Mouse (Mus musculus): ENCODE data around the gene Mob1b. TPM values are rescaled to one million over a fixed set of nuclear protein-coding genes. Genes with fewer than 3 reads are reported as not detected.

The Mob1b gene
- polyA plus RNA-seq, 1 experiment from 2014 or later = 12.5 TPM

GRCm38 (mm10) chr5:88768201-88768600 lies 47.5 kb downstream of the Mob1b start:
- Histone ChIP-seq H3K4me3 (ENCODE audit: low read depth, low read length) (no peak overlapping the region), H3K4me1 (ENCODE audit: control insufficient read depth, insufficient read depth, low read length) (peaks cover 8% of the 10 kb centered on the region), H3K9me3 (ENCODE audit: control insufficient read depth, low read length) (no peaks in the 10 kb centered on the region), H3K36me3 (ENCODE audit: control insufficient read depth, insufficient read depth, low read length) (peaks cover 13% of the 10 kb centered on the region), H3K27me3 (ENCODE audit: control insufficient read depth, insufficient read depth, low read length) (no peaks in the 10 kb centered on the region), H3K27ac (replicated peaks; ENCODE audit: low read depth, low read length) (no peak overlapping the region), H3K4me2 (ENCODE audit: low read depth, severe bottlenecking) (no peak overlapping the region), H3K9ac (ENCODE audit: low read length) (no peak overlapping the region)
- no peak for DNase-seq (ENCODE audit: low spot score)
- no peak for ATAC-seq (ENCODE audit: insufficient number of reproducible peaks, low FRiP score, low TSS enrichment, low read depth)
- WGBS = 92% methylated on average over 6 of the region's 6 CpGs

GRCm38 (mm10) chr5:88782072-88782765 lies 61.6 kb downstream of the Mob1b start:
- H3K9ac ChIP-seq (ENCODE audit: low read length) = no peak overlapping the region
- no peak overlapping the region for H3K4me2 ChIP-seq (ENCODE audit: low read depth, severe bottlenecking)
- no peaks in the 10 kb centered on the region for H3K4me1 ChIP-seq (ENCODE audit: control insufficient read depth, insufficient read depth, low read length)
- no peaks in the 10 kb centered on the region for H3K27me3 ChIP-seq (ENCODE audit: control insufficient read depth, insufficient read depth, low read length)
- no peaks in the 10 kb centered on the region for H3K9me3 ChIP-seq (ENCODE audit: control insufficient read depth, low read length)
- WGBS = 78% methylated on average over 7 of the region's 7 CpGs
- no peak overlapping the region for H3K27ac ChIP-seq (replicated peaks; ENCODE audit: low read depth, low read length)
- DNase-seq (ENCODE audit: low spot score) = peak; percentile 18
- H3K36me3 ChIP-seq (ENCODE audit: control insufficient read depth, insufficient read depth, low read length) = peaks cover 11% of the 10 kb centered on the region
- H3K4me3 ChIP-seq (ENCODE audit: low read depth, low read length) = no peak overlapping the region
- ATAC-seq (ENCODE audit: insufficient number of reproducible peaks, low FRiP score, low TSS enrichment, low read depth) = no peak

- H3K4me1 ChIP-seq (ENCODE audit: control insufficient read depth, insufficient read depth, low read length) = no peaks in the 10 kb centered on the region
- peaks cover 11% of the 10 kb centered on the region for H3K36me3 ChIP-seq (ENCODE audit: control insufficient read depth, insufficient read depth, low read length)
- H3K27me3 ChIP-seq (ENCODE audit: control insufficient read depth, insufficient read depth, low read length) = no peaks in the 10 kb centered on the region
- no peaks in the 10 kb centered on the region for H3K9me3 ChIP-seq (ENCODE audit: control insufficient read depth, low read length)
- ATAC-seq (ENCODE audit: insufficient number of reproducible peaks, low FRiP score, low TSS enrichment, low read depth) (no peak), DNase-seq (ENCODE audit: low spot score) (no peak)
- no peak overlapping the region for H3K4me2 ChIP-seq (ENCODE audit: low read depth, severe bottlenecking)
- no peak overlapping the region for H3K9ac ChIP-seq (ENCODE audit: low read length)
- no peak overlapping the region for H3K4me3 ChIP-seq (ENCODE audit: low read depth, low read length)
- WGBS = 85% methylated on average over 1 of the region's 1 CpGs
- no peak overlapping the region for H3K27ac ChIP-seq (replicated peaks; ENCODE audit: low read depth, low read length)
Observed at GRCm38 (mm10) chr5:88785059-88785458, 64.4 kb downstream of the Mob1b start.

- DNase-seq (ENCODE audit: low spot score) (no peak), ATAC-seq (ENCODE audit: insufficient number of reproducible peaks, low FRiP score, low TSS enrichment, low read depth) (no peak)
- WGBS = 54% methylated on average over 9 of the region's 9 CpGs
- H3K27ac ChIP-seq (replicated peaks; ENCODE audit: low read depth, low read length) = no peak overlapping the region
- no peaks in the 10 kb centered on the region for H3K9me3 ChIP-seq (ENCODE audit: control insufficient read depth, low read length)
- H3K4me1 ChIP-seq (ENCODE audit: control insufficient read depth, insufficient read depth, low read length) = no peaks in the 10 kb centered on the region
- H3K9ac ChIP-seq (ENCODE audit: low read length) = no peak overlapping the region
- no peak overlapping the region for H3K4me2 ChIP-seq (ENCODE audit: low read depth, severe bottlenecking)
- H3K36me3 ChIP-seq (ENCODE audit: control insufficient read depth, insufficient read depth, low read length) = no peaks in the 10 kb centered on the region; the same call in 1 of the 2 replicates
- H3K27me3 ChIP-seq (ENCODE audit: control insufficient read depth, insufficient read depth, low read length) = no peaks in the 10 kb centered on the region
- no peak overlapping the region for H3K4me3 ChIP-seq (ENCODE audit: low read depth, low read length)
Observed at GRCm38 (mm10) chr5:88790675-88791074, 70.0 kb downstream of the Mob1b start.

- Histone ChIP-seq H3K9me3 (ENCODE audit: control insufficient read depth, low read length) (no peaks in the 10 kb centered on the region), H3K4me1 (ENCODE audit: control insufficient read depth, insufficient read depth, low read length) (no peaks in the 10 kb centered on the region), H3K27me3 (ENCODE audit: control insufficient read depth, insufficient read depth, low read length) (no peaks in the 10 kb centered on the region), H3K9ac (ENCODE audit: low read length) (no peak overlapping the region; the same call in 1 of the 2 replicates), H3K36me3 (ENCODE audit: control insufficient read depth, insufficient read depth, low read length) (no peaks in the 10 kb centered on the region), H3K27ac (replicated peaks; ENCODE audit: low read depth, low read length) (no peak overlapping the region), H3K4me2 (ENCODE audit: low read depth, severe bottlenecking) (no peak overlapping the region), H3K4me3 (ENCODE audit: low read depth, low read length) (no peak overlapping the region)
- WGBS = 41% methylated on average over 10 of the region's 10 CpGs
- DNase-seq (ENCODE audit: low spot score) = peak; percentile 69
- 0 out of 2 replicates have a peak, but pooled peaks have one; percentile 51 for ATAC-seq (ENCODE audit: insufficient number of reproducible peaks, low FRiP score, low TSS enrichment, low read depth)
Observed at GRCm38 (mm10) chr5:88791256-88792245, 70.9 kb downstream of the Mob1b start.

- Histone ChIP-seq H3K4me1 (ENCODE audit: control insufficient read depth, insufficient read depth, low read length) (no peaks in the 10 kb centered on the region), H3K9me3 (ENCODE audit: control insufficient read depth, low read length) (no peaks in the 10 kb centered on the region), H3K27me3 (ENCODE audit: control insufficient read depth, insufficient read depth, low read length) (no peaks in the 10 kb centered on the region), H3K27ac (replicated peaks; ENCODE audit: low read depth, low read length) (no peak overlapping the region), H3K4me3 (ENCODE audit: low read depth, low read length) (no peak overlapping the region), H3K36me3 (ENCODE audit: control insufficient read depth, insufficient read depth, low read length) (no peaks in the 10 kb centered on the region), H3K9ac (ENCODE audit: low read length) (no peak overlapping the region), H3K4me2 (ENCODE audit: low read depth, severe bottlenecking) (no peak overlapping the region)
- no peak for ATAC-seq (ENCODE audit: insufficient number of reproducible peaks, low FRiP score, low TSS enrichment, low read depth)
- DNase-seq (ENCODE audit: low spot score) = no peak
- WGBS = 92% methylated on average over 3 of the region's 3 CpGs
Observed at GRCm38 (mm10) chr5:88793676-88794075, 73.0 kb downstream of the Mob1b start.

- H3K27me3 ChIP-seq (ENCODE audit: control insufficient read depth, insufficient read depth, low read length) = no peaks in the 10 kb centered on the region
- H3K4me3 ChIP-seq (ENCODE audit: low read depth, low read length) = no peak overlapping the region
- no peak for DNase-seq (ENCODE audit: low spot score)
- no peaks in the 10 kb centered on the region for H3K36me3 ChIP-seq (ENCODE audit: control insufficient read depth, insufficient read depth, low read length)
- no peak for ATAC-seq (ENCODE audit: insufficient number of reproducible peaks, low FRiP score, low TSS enrichment, low read depth)
- H3K4me2 ChIP-seq (ENCODE audit: low read depth, severe bottlenecking) = no peak overlapping the region
- no peak overlapping the region for H3K9ac ChIP-seq (ENCODE audit: low read length)
- no peak overlapping the region for H3K27ac ChIP-seq (replicated peaks; ENCODE audit: low read depth, low read length)
- 46% methylated on average over 9 of the region's 9 CpGs for WGBS
- H3K9me3 ChIP-seq (ENCODE audit: control insufficient read depth, low read length) = no peaks in the 10 kb centered on the region
- no peaks in the 10 kb centered on the region for H3K4me1 ChIP-seq (ENCODE audit: control insufficient read depth, insufficient read depth, low read length)
Observed at GRCm38 (mm10) chr5:88795910-88796584, 75.4 kb downstream of the Mob1b start.

- H3K4me2 ChIP-seq (ENCODE audit: low read depth, severe bottlenecking) = no peak overlapping the region
- no peaks in the 10 kb centered on the region for H3K4me1 ChIP-seq (ENCODE audit: control insufficient read depth, insufficient read depth, low read length)
- no peak for ATAC-seq (ENCODE audit: insufficient number of reproducible peaks, low FRiP score, low TSS enrichment, low read depth)
- DNase-seq (ENCODE audit: low spot score) = no peak
- no peak overlapping the region for H3K4me3 ChIP-seq (ENCODE audit: low read depth, low read length)
- no peaks in the 10 kb centered on the region for H3K36me3 ChIP-seq (ENCODE audit: control insufficient read depth, insufficient read depth, low read length)
- H3K9ac ChIP-seq (ENCODE audit: low read length) = no peak overlapping the region
- H3K9me3 ChIP-seq (ENCODE audit: control insufficient read depth, low read length) = no peaks in the 10 kb centered on the region
- WGBS = 67% methylated on average over 11 of the region's 11 CpGs
- H3K27me3 ChIP-seq (ENCODE audit: control insufficient read depth, insufficient read depth, low read length) = no peaks in the 10 kb centered on the region
- no peak overlapping the region for H3K27ac ChIP-seq (replicated peaks; ENCODE audit: low read depth, low read length)
Observed at GRCm38 (mm10) chr5:88796588-88796987, 75.9 kb downstream of the Mob1b start.

Data from limb, embryonic 11.5 days (tissue).